Mouse (Mus musculus) liver, embryonic 14.5 days (tissue): Measurements from ENCODE around the gene AW551984. TPM values are rescaled to one million over a fixed set of nuclear protein-coding genes. Genes with fewer than 3 reads are reported as not detected.

Experiments used
- ATAC-seq: fragments of 200-750 bp; cut with Nextera tagmentation; 2 replicates; pipeline ENCODE4 v1.8.0; 2017; ENCODE audit warnings: moderate number of reproducible peaks, mild to moderate bottlenecking, moderate library complexity; ENCODE audit not compliant: insufficient read depth
- DNase-seq, 3 experiments: peaks; one replicate each; pipeline ENCODE4 v3.0.0-alpha.2; 2012 to 2013; ENCODE audit warnings: low read depth in 3 of 3, low spot score in 3 of 3
- H3K27ac ChIP-seq: fragments of 300-500 bp; sonication (generic); 2 replicates; pipeline ENCODE4 v1.5.1; 2014; ENCODE audit warnings: moderate library complexity, mild to moderate bottlenecking, control low read depth, inconsistent platforms
- H3K27me3 ChIP-seq: fragments of 300-500 bp; sonication (generic); 2 replicates; pipeline ENCODE4 v1.6.1; 2014; ENCODE audit warnings: mild to moderate bottlenecking, low read length, moderate library complexity; ENCODE audit not compliant: control insufficient read depth, insufficient read depth
- H3K36me3 ChIP-seq: fragments of 300-500 bp; sonication (generic); replicated peaks from 2 replicates; pipeline ENCODE4 v1.6.1; 2014; ENCODE audit warnings: low read depth; ENCODE audit not compliant: control insufficient read depth, insufficient read depth
- H3K4me1 ChIP-seq, 2 experiments: fragments of 200-500 bp in 1 of 2; fragments of 300-500 bp in 1 of 2; sonication (generic) in 1 of 2; replicated peaks; 2 replicates each; pipeline ENCODE4 v1.6.1; 2012 to 2014; ENCODE audit warnings: antibody characterized with exemption in 1 of 2, inconsistent platforms in 1 of 2, low read length in 1 of 2; ENCODE audit not compliant: control insufficient read depth in 2 of 2, insufficient read depth in 2 of 2
- H3K4me2 ChIP-seq: fragments of 300-500 bp; sonication (generic); 2 replicates; pipeline ENCODE4 v1.6.1; 2014; ENCODE audit warnings: low read depth, mild to moderate bottlenecking, control low read depth, moderate library complexity
- H3K4me3 ChIP-seq, 2 experiments: fragments of 200-500 bp in 1 of 2; fragments of 300-500 bp in 1 of 2; sonication (generic) in 1 of 2; 2 replicates each; pipeline ENCODE4 v1.5.1; 2012 to 2014; ENCODE audit warnings: low read depth in 2 of 2, low read length in 2 of 2, mild to moderate bottlenecking in 2 of 2, control low read depth in 1 of 2, inconsistent platforms in 1 of 2, moderate library complexity in 1 of 2; ENCODE audit not compliant: insufficient read depth in 1 of 2
- H3K9ac ChIP-seq: fragments of 300-500 bp; sonication (generic); replicated peaks from 2 replicates; pipeline ENCODE4 v1.6.1; 2014; ENCODE audit warnings: mild to moderate bottlenecking, control low read depth, moderate library complexity
- H3K9me3 ChIP-seq: fragments of 300-500 bp; sonication (generic); 2 replicates; pipeline ENCODE4 v1.6.1; 2016; ENCODE audit warnings: low read length, mixed read lengths; ENCODE audit not compliant: control insufficient read depth
- CTCF ChIP-seq: IDR thresholded peaks from 2 replicates; pipeline ENCODE4 v1.5.1; 2016; ENCODE audit warnings: antibody characterized with exemption, low read depth, control low read depth
- EP300 ChIP-seq: IDR thresholded peaks from 2 replicates; pipeline ENCODE4 v1.6.1; 2016; ENCODE audit warnings: antibody characterized with exemption, low read depth
- WGBS: fragments of 180-500 bp; shearing (Covaris S2); extraction: QIAGEN DNeasy Blood & Tissue Kit; methylation state at CpG from one replicate; pipeline ENCODE4 v1.1.7; 2014; ENCODE audit not compliant: insufficient replicate concordance; 5-methylcytosine and 5-hydroxymethylcytosine counted together
- polyA plus RNA-seq, 2 experiments: library from polyadenylated mRNA; depleted of rRNA in 1 of 2; stranded (reverse) in 1 of 2; unstranded in 1 of 2; fragments of >200 nt; fragmentation: Nextera tagmentation in 1 of 2; extraction: Ambion mirVana in 1 of 2; gene quantifications; 2 replicates each; pipeline versions ENCODE4 v1.2.1 to v1.2.3; 2012 to 2014

Gene AW551984
- 1.0 and 1.3 TPM in 2 replicates for polyA plus RNA-seq (2012; rRNA removed)
- polyA plus RNA-seq (2014; fragmentation: Nextera tagmentation; extraction: Ambion mirVana) = 1.5 and 2.1 TPM in 2 replicates

DNA sequence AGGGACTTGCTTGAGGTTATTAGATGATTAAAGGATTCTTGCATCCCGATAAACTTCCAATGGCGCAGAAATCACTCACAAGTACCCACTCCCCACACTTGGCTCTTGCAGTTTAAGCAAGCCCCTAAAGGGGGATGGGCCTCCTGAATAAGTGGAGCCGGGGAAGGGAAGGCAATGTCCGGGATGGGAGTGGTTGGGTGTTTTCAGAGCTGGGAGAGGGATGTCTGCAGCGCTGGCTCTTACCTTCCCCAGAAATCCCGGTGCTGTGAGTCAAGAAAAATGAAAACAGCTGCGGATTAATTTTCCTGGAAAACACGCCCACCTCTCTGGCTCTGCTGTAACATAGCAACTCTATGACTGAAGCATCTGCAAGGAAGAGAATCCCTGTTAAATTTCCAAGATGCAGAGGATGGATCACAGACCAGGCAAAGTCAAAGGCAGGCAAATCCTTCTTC is at the start of gene AW551984:
AW551984 (minus strand) TSS at position 405 of the 455 bp plus-strand sequence.
- WGBS = 0% methylated on average over 8 of the region's 8 CpGs
- ATAC-seq (no peak), DNase-seq (no peak)
- H3K9ac ChIP-seq = no peak within 1 kb of the TSS
- no peaks in the 10 kb centered on the region for H3K27me3 ChIP-seq
- no peaks in the 10 kb centered on the region for H3K36me3 ChIP-seq
- H3K4me1 ChIP-seq = no peaks in the 10 kb centered on the region
- no peak within 1 kb of the TSS for H3K4me3 ChIP-seq
- no peak within 1 kb of the TSS for H3K27ac ChIP-seq
- TF ChIP-seq CTCF (no peak), EP300 (no peak)
- H3K4me2 ChIP-seq = 0 out of 2 replicates have a peak within 1 kb of the TSS, but pooled peaks have one; percentile 6
- H3K9me3 ChIP-seq = no peaks in the 10 kb centered on the region

DNA sequence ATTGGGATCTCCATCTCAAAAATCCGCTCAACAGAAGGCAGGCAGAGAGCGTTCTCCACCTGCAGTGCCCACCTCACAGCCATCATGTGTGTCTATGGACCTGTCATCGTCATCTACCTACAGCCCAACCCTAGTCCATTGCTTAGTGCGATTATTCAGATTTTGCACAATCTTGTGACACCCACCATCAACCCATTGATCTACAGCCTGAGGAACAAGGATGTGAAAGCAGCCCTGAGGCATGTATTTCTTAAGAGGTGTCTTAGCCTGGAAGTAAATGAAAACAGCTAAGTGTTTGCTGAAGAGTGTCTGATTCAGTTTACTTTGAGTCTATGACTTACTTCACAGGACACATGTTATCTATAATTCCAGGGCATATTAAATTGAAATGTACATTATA is 43.2 kb upstream of the AW551984 start:
- Histone ChIP-seq H3K9me3 (no peaks in the 10 kb centered on the region), H3K4me2 (no peak overlapping the region), H3K9ac (no peak overlapping the region), H3K27ac (no peak overlapping the region), H3K36me3 (no peaks in the 10 kb centered on the region), H3K4me1 (no peaks in the 10 kb centered on the region), H3K4me3 (no peak overlapping the region), H3K27me3 (no peaks in the 10 kb centered on the region)
- TF ChIP-seq EP300 (no peak), CTCF (no peak)
- ATAC-seq = no peak
- WGBS = 59% methylated on average over 4 of the region's 4 CpGs
- no peak for DNase-seq

DNA sequence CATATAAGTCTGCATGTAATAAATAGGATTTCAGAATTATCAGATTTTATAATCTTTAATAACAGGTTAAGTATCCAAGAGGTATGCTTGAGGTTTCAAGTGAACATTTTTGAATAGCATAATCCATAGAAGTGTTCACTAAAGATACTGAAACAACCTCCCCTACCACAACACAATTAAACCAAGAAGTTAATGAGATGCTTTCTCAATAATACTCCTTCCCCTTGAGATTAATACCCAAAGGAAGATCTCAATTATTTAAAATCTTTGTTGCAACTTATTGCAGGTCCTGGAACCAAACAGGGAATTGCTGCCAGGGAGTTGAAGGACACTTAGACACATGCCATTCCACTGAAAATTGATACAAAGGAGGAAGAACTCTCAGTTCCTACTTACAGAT is 40.6 kb upstream of the AW551984 start, which contains the start of gene Olfr961:
Olfr961 (plus strand) TSS at position 301 of the 400 bp plus-strand sequence.
- H3K36me3 ChIP-seq = no peaks in the 10 kb centered on the region
- no peaks in the 10 kb centered on the region for H3K9me3 ChIP-seq
- no peaks in the 10 kb centered on the region for H3K27me3 ChIP-seq
- H3K9ac ChIP-seq = no peak within 1 kb of the TSS
- DNase-seq = no peak
- TF ChIP-seq CTCF = no peak
- TF ChIP-seq EP300 = no peak
- no peak within 1 kb of the TSS for H3K27ac ChIP-seq
- no peak for ATAC-seq
- no peaks in the 10 kb centered on the region for H3K4me1 ChIP-seq
- H3K4me2 ChIP-seq = no peak within 1 kb of the TSS
- no peak within 1 kb of the TSS for H3K4me3 ChIP-seq

DNA sequence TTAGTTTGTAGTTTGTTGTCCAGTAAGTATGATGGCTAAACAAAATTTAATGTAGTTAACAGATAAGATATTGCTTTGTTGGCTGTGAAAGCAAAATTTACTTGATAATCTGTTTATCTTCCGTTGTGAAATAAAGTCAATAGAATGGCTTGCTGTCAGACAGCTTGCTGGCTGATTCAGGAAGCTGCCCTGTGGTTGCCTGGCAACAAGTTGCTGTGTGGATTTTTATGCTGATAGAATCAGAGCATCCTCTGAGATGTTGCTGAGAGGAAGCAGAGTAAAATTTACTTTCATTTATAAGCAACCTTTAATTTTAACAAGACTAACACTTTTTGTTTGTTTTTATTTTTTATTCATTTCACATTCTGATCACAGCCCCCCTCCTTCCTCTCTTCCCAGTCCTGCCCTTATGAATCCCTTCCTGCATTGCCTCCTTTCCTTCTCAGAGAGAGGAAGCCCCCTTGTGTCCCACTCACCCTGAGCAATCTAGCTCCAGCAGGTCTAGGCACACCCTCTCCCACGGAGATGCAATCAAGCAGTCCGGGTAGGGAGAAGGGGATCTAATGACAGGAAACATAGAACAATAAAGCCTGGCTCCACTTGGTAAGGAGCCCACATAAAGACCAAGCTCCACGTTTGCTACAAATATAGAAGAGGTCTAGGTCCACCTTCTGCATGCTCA is 29.9 kb upstream of the AW551984 start:
- no peak overlapping the region for H3K27ac ChIP-seq
- 8% methylated on average over 4 of the region's 4 CpGs for WGBS
- H3K9me3 ChIP-seq = no peaks in the 10 kb centered on the region
- no peak overlapping the region for H3K4me3 ChIP-seq
- no peak overlapping the region for H3K9ac ChIP-seq
- no peaks in the 10 kb centered on the region for H3K36me3 ChIP-seq
- ATAC-seq = no peak
- DNase-seq = no peak
- H3K4me1 ChIP-seq = no peaks in the 10 kb centered on the region
- no peaks in the 10 kb centered on the region for H3K27me3 ChIP-seq
- TF ChIP-seq EP300 = no peak
- TF ChIP-seq CTCF = no peak
- H3K4me2 ChIP-seq = no peak overlapping the region

DNA sequence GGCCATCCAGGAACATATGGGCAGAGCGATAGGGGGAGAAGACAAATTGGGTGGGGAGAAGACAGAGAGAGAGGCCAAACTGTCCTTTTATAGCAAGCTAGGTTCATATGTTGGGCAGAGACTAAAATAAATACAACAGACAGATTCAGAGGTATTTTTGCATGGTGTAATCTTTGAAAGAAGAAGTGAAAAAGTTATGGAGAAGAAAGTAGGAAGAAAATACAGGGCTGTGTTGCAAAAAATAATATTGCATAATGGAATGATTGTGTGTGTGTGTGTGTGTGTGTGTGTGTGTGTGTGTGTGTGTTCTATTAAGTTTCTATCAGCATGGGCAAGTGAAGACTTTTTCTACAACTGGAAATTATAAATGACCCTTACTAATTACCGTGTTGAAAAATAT is 24.9 kb upstream of the AW551984 start:
- no peak for TF ChIP-seq EP300
- no peak for TF ChIP-seq CTCF
- Histone ChIP-seq H3K9ac (no peak overlapping the region), H3K27ac (no peak overlapping the region), H3K4me2 (no peak overlapping the region), H3K36me3 (no peaks in the 10 kb centered on the region), H3K27me3 (no peaks in the 10 kb centered on the region), H3K4me1 (no peaks in the 10 kb centered on the region), H3K9me3 (no peaks in the 10 kb centered on the region), H3K4me3 (no peak overlapping the region)
- ATAC-seq (no peak), DNase-seq (no peak)
- 58% methylated on average over 2 of the region's 2 CpGs for WGBS
